Mouse (Mus musculus) urinary bladder, adult 18-20 months (tissue): Measurements from ENCODE around the gene Timp3.

ENCODE experiments used
- DNase-seq, 2 experiments: peaks; one replicate each; pipeline ENCODE4 v3.0.0; 2022; ENCODE audit warnings: low spot score in 2 of 2, mixed read lengths in 2 of 2

The Timp3 gene

GRCm38 (mm10) chr10:86300293-86301116, at the start of gene Timp3:
Gene Timp3 (plus strand): TSS chr10:86300372.
- DNase-seq, result peak in 1 of 2 experiments; percentile 65

GRCm38 (mm10) chr10:86256221-86256620, 44.0 kb upstream of the Timp3 start:
- no peak for DNase-seq

GRCm38 (mm10) chr10:86257045-86257444, 43.1 kb upstream of the Timp3 start:
- DNase-seq, result no peak

- DNase-seq, result no peak
Observed at GRCm38 (mm10) chr10:86258046-86258445, 42.1 kb upstream of the Timp3 start.

GRCm38 (mm10) chr10:86258992-86259391, 41.2 kb upstream of the Timp3 start:
- DNase-seq, result no peak

- DNase-seq, result no peak
Observed at GRCm38 (mm10) chr10:86261725-86262124, 38.4 kb upstream of the Timp3 start.

GRCm38 (mm10) chr10:86264618-86265017, 35.6 kb upstream of the Timp3 start:
- no peak for DNase-seq

GRCm38 (mm10) chr10:86270254-86270653, 29.9 kb upstream of the Timp3 start:
- no peak for DNase-seq

GRCm38 (mm10) chr10:86272826-86273225, 27.3 kb upstream of the Timp3 start:
- DNase-seq, result no peak

- no peak for DNase-seq
Observed at GRCm38 (mm10) chr10:86273410-86274191, 26.6 kb upstream of the Timp3 start.

GRCm38 (mm10) chr10:86275585-86275984, 24.6 kb upstream of the Timp3 start:
- no peak for DNase-seq

GRCm38 (mm10) chr10:86277327-86277726, 22.8 kb upstream of the Timp3 start:
- no peak for DNase-seq

- DNase-seq, result no peak
Observed at GRCm38 (mm10) chr10:86278481-86278880, 21.7 kb upstream of the Timp3 start.

GRCm38 (mm10) chr10:86279579-86280168, 20.5 kb upstream of the Timp3 start:
- DNase-seq, result no peak

- DNase-seq, result no peak
Observed at GRCm38 (mm10) chr10:86281238-86281637, 18.9 kb upstream of the Timp3 start.

- no peak for DNase-seq
Observed at GRCm38 (mm10) chr10:86286508-86286907, 13.7 kb upstream of the Timp3 start.

GRCm38 (mm10) chr10:86290109-86290771, 9.9 kb upstream of the Timp3 start:
- DNase-seq, result no peak

- no peak for DNase-seq
Observed at GRCm38 (mm10) chr10:86293880-86294279, 6.3 kb upstream of the Timp3 start.

- DNase-seq, result no peak
Observed at GRCm38 (mm10) chr10:86294599-86295365, 5.4 kb upstream of the Timp3 start.

- no peak for DNase-seq
Observed at GRCm38 (mm10) chr10:86295454-86296098, 4.6 kb upstream of the Timp3 start.

GRCm38 (mm10) chr10:86296111-86296510, 4.1 kb upstream of the Timp3 start:
- peak; percentile 61 to 71 for DNase-seq
